Mouse (Mus musculus): Measurements from ENCODE around the gene Tomm70a.

The Tomm70a gene

DNA sequence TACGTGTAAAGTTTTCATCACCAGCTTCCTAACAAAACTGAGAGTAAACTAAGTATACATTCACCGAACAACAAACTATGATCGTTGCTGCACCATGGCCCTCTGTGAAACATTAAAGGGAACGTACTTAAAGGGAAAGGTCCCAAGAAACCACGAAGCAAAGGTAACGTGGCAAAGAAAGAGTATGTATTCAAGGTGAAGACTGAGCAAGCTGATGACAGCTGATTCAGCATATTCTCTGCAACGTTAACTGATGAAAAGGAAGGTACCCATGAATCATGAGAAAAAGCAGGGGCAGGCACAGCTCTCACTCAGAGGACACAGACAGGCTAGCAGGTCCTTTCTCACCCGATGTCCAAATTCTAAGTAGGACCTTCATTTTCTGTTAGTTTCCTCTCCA lies 68.9 kb downstream of the Tomm70a start:
- DNase-seq (ENCODE audit: low spot score): no peak

DNA sequence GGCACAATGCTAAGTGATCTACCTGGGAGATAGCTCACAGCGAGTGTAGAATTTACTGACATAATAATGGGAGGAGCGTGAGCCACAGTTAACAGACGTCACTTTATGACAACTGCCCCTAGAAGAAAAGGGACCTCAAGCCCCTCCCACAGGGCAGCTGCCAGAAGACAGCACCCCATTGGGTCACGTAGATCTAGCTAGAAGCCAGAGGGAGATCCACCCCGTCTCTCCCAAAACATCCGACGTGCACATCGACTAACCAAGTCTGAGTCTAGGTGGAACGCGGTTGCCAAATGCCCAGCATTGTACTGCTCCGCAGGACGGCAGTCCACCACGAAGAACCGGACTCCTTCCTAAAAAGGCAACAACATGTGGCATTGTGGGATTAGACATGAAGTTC lies 69.7 kb downstream of the Tomm70a start:
- DNase-seq (ENCODE audit: low spot score): no peak

DNA sequence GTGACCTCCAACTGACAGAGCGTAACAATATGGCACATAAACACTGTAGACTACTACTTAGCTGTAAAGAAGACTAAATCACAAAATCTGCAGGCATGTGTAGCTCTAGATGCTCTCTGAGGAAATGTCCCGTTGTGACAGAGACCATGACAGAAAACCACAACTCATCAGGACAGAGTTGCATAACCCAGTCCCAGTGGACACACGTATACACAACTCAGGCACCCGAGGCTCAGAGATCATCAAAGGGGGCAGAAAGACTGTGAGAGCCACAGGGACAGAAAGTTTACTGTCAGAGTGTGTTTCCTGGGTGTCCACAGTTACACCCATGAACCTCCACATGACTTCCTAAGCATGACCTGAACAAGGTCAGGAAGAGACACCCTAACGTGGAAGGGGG lies 75.1 kb downstream of the Tomm70a start:
- DNase-seq (ENCODE audit: low spot score): no peak

DNA sequence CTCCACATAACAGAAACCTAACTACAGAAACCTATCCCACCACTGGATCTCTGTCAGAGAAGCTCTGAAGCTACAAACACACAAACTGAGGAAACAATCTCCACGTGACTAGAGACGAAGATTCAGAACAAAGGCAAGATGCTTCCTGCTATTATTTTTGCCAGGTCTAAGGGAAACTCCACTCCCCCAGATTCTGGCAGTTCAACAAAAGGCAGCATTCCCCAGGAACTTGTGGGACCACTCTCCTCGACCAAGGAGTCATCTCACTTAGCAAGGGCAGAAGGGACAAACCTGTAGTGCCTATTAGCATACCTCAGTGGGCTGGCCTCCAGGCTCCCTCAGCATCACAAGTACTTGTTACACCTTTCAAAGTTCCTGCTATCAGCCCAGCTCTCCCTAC lies 75.8 kb downstream of the Tomm70a start:
- no peak for DNase-seq (ENCODE audit: low spot score)

Measured in urinary bladder, postnatal 25 days (tissue).